Mouse (Mus musculus) liver, embryonic 12.5 days (tissue): ENCODE results near the gene Birc6. TPM values are rescaled to one million over a fixed set of nuclear protein-coding genes. Genes with fewer than 3 reads are reported as not detected.

Source experiments
- ATAC-seq: fragments of 200-750 bp; cut with Nextera tagmentation; 2 replicates; pipeline ENCODE4 v1.8.0; 2017; ENCODE audit warnings: moderate number of reproducible peaks, mild to moderate bottlenecking, moderate library complexity
- H3K27ac ChIP-seq: fragments of 300-500 bp; sonication (generic); 2 replicates; pipeline ENCODE4 v1.5.1; 2016; ENCODE audit warnings: mild to moderate bottlenecking
- H3K27me3 ChIP-seq: fragments of 300-500 bp; sonication (generic); replicated peaks from 2 replicates; pipeline ENCODE4 v1.6.1; 2016; ENCODE audit warnings: mild to moderate bottlenecking, moderate library complexity
- H3K36me3 ChIP-seq: fragments of 300-500 bp; sonication (generic); 2 replicates; pipeline ENCODE4 v1.6.1; 2016; ENCODE audit warnings: mild to moderate bottlenecking, moderate library complexity
- H3K4me1 ChIP-seq: fragments of 300-500 bp; sonication (generic); 2 replicates; pipeline ENCODE4 v1.6.1; 2016
- H3K4me2 ChIP-seq: fragments of 300-500 bp; sonication (generic); 2 replicates; pipeline ENCODE4 v1.6.1; 2016; ENCODE audit warnings: mild to moderate bottlenecking, moderate library complexity
- H3K4me3 ChIP-seq: fragments of 300-500 bp; sonication (generic); 2 replicates; pipeline ENCODE4 v1.5.1; 2016; ENCODE audit warnings: mild to moderate bottlenecking, moderate library complexity
- H3K9ac ChIP-seq: fragments of 300-500 bp; sonication (generic); 2 replicates; pipeline ENCODE4 v1.6.1; 2016; ENCODE audit warnings: mild to moderate bottlenecking, moderate library complexity
- H3K9me3 ChIP-seq: fragments of 300-500 bp; sonication (generic); replicated peaks from 2 replicates; pipeline ENCODE4 v1.6.1; 2016; ENCODE audit warnings: mild to moderate bottlenecking, moderate library complexity
- WGBS: fragments of 180-500 bp; shearing (Covaris S2); methylation state at CpG from one replicate; pipeline ENCODE4 v1.1.7; 2016; ENCODE audit not compliant: insufficient replicate concordance; 5-methylcytosine and 5-hydroxymethylcytosine counted together
- polyA plus RNA-seq: library from polyadenylated mRNA; unstranded; fragments of >200 nt; fragmentation: Nextera tagmentation; extraction: Ambion mirVana; gene quantifications from 2 replicates; pipeline ENCODE4 v1.2.1, GENCODE M21; 2016

Birc6 gene
- polyA plus RNA-seq, 1 experiment from 2014 or later, result 50.8 TPM

- WGBS, result 73% methylated on average over 1 of the region's 1 CpGs
- Histone ChIP-seq H3K36me3 (peaks cover 44% of the 10 kb centered on the region), H3K4me2 (no peak overlapping the region), H3K9ac (no peak overlapping the region), H3K27ac (no peak overlapping the region), H3K4me1 (no peaks in the 10 kb centered on the region), H3K9me3 (no peaks in the 10 kb centered on the region), H3K4me3 (no peak overlapping the region), H3K27me3 (no peaks in the 10 kb centered on the region)
- ATAC-seq, result no peak
Observed at GRCm38 (mm10) chr17:74569219-74569618, 41.1 kb downstream of the Birc6 start.

- 63% methylated on average over 1 of the region's 1 CpGs for WGBS
Observed at GRCm38 (mm10) chr17:74570585-74570984, 42.5 kb downstream of the Birc6 start.

GRCm38 (mm10) chr17:74577173-74577572 lies 49.1 kb downstream of the Birc6 start:
- 70% methylated on average over 5 of the region's 5 CpGs for WGBS
- H3K4me3 ChIP-seq, result no peak overlapping the region
- no peaks in the 10 kb centered on the region for H3K9me3 ChIP-seq

More at GRCm38 (mm10) chr17:74570585-74570984, 42.5 kb downstream of the Birc6 start:
- no peak for ATAC-seq
- Histone ChIP-seq H3K4me1 (no peaks in the 10 kb centered on the region), H3K9me3 (no peaks in the 10 kb centered on the region), H3K27me3 (no peaks in the 10 kb centered on the region), H3K36me3 (peaks cover 47% of the 10 kb centered on the region), H3K4me2 (no peak overlapping the region), H3K4me3 (no peak overlapping the region), H3K27ac (no peak overlapping the region), H3K9ac (no peak overlapping the region)

GRCm38 (mm10) chr17:74579586-74579985 lies 51.5 kb downstream of the Birc6 start:
- Histone ChIP-seq H3K4me3 (no peak overlapping the region), H3K4me1 (no peaks in the 10 kb centered on the region), H3K9me3 (no peaks in the 10 kb centered on the region), H3K27me3 (no peaks in the 10 kb centered on the region), H3K36me3 (peaks cover 46% of the 10 kb centered on the region), H3K9ac (no peak overlapping the region), H3K27ac (no peak overlapping the region), H3K4me2 (no peak overlapping the region)
- WGBS, result 89% methylated on average over 7 of the region's 7 CpGs
- no peak for ATAC-seq

More at GRCm38 (mm10) chr17:74577173-74577572, 49.1 kb downstream of the Birc6 start:
- peaks cover 54% of the 10 kb centered on the region for H3K36me3 ChIP-seq
- no peaks in the 10 kb centered on the region for H3K4me1 ChIP-seq
- H3K27ac ChIP-seq, result no peak overlapping the region
- ATAC-seq, result no peak
- no peak overlapping the region for H3K9ac ChIP-seq
- no peaks in the 10 kb centered on the region for H3K27me3 ChIP-seq
- no peak overlapping the region for H3K4me2 ChIP-seq

GRCm38 (mm10) chr17:74580738-74581137 lies 52.6 kb downstream of the Birc6 start:
- no peak overlapping the region for H3K4me2 ChIP-seq
- H3K36me3 ChIP-seq, result peaks cover 45% of the 10 kb centered on the region
- H3K4me1 ChIP-seq, result no peaks in the 10 kb centered on the region
- H3K9me3 ChIP-seq, result no peaks in the 10 kb centered on the region
- no peak overlapping the region for H3K4me3 ChIP-seq
- no peaks in the 10 kb centered on the region for H3K27me3 ChIP-seq
- H3K27ac ChIP-seq, result no peak overlapping the region
- 75% methylated on average over 1 of the region's 1 CpGs for WGBS
- H3K9ac ChIP-seq, result no peak overlapping the region
- ATAC-seq, result no peak

GRCm38 (mm10) chr17:74586768-74587167 lies 58.7 kb downstream of the Birc6 start:
- 90% methylated on average over 3 of the region's 3 CpGs for WGBS

GRCm38 (mm10) chr17:74598908-74599307 lies 70.8 kb downstream of the Birc6 start:
- H3K4me2 ChIP-seq, result no peak overlapping the region
- WGBS, result 90% methylated on average over 9 of the region's 9 CpGs

More at GRCm38 (mm10) chr17:74586768-74587167, 58.7 kb downstream of the Birc6 start:
- H3K4me3 ChIP-seq, result no peak overlapping the region
- no peak overlapping the region for H3K27ac ChIP-seq
- no peak for ATAC-seq
- H3K4me1 ChIP-seq, result no peaks in the 10 kb centered on the region
- peaks cover 45% of the 10 kb centered on the region for H3K36me3 ChIP-seq
- H3K27me3 ChIP-seq, result no peaks in the 10 kb centered on the region
- no peaks in the 10 kb centered on the region for H3K9me3 ChIP-seq
- no peak overlapping the region for H3K9ac ChIP-seq
- no peak overlapping the region for H3K4me2 ChIP-seq

GRCm38 (mm10) chr17:74599396-74599795 lies 71.3 kb downstream of the Birc6 start:
- Histone ChIP-seq H3K4me2 (no peak overlapping the region), H3K9ac (no peak overlapping the region), H3K27ac (no peak overlapping the region), H3K36me3 (peaks cover 84% of the 10 kb centered on the region), H3K9me3 (no peaks in the 10 kb centered on the region), H3K27me3 (no peaks in the 10 kb centered on the region), H3K4me3 (no peak overlapping the region), H3K4me1 (no peaks in the 10 kb centered on the region)
- 94% methylated on average over 2 of the region's 2 CpGs for WGBS
- no peak for ATAC-seq

More at GRCm38 (mm10) chr17:74598908-74599307, 70.8 kb downstream of the Birc6 start:
- Histone ChIP-seq H3K9me3 (no peaks in the 10 kb centered on the region), H3K9ac (no peak overlapping the region), H3K36me3 (peaks cover 85% of the 10 kb centered on the region), H3K27me3 (no peaks in the 10 kb centered on the region), H3K4me1 (no peaks in the 10 kb centered on the region), H3K4me3 (no peak overlapping the region), H3K27ac (no peak overlapping the region)
- ATAC-seq, result no peak

GRCm38 (mm10) chr17:74601201-74601600 lies 73.1 kb downstream of the Birc6 start:
- H3K4me3 ChIP-seq, result no peak overlapping the region
- no peaks in the 10 kb centered on the region for H3K4me1 ChIP-seq
- H3K27ac ChIP-seq, result no peak overlapping the region
- no peaks in the 10 kb centered on the region for H3K9me3 ChIP-seq
- ATAC-seq, result no peak
- H3K4me2 ChIP-seq, result no peak overlapping the region
- no peak overlapping the region for H3K9ac ChIP-seq
- peaks cover 81% of the 10 kb centered on the region for H3K36me3 ChIP-seq
- H3K27me3 ChIP-seq, result no peaks in the 10 kb centered on the region
- 72% methylated on average over 1 of the region's 1 CpGs for WGBS

- Histone ChIP-seq H3K4me2 (no peak overlapping the region), H3K36me3 (peaks cover 79% of the 10 kb centered on the region), H3K4me1 (no peaks in the 10 kb centered on the region), H3K27me3 (no peaks in the 10 kb centered on the region), H3K27ac (no peak overlapping the region), H3K9me3 (no peaks in the 10 kb centered on the region), H3K9ac (no peak overlapping the region), H3K4me3 (no peak overlapping the region)
- WGBS, result 83% methylated on average over 3 of the region's 3 CpGs
- ATAC-seq, result no peak
Observed at GRCm38 (mm10) chr17:74630798-74631197, 102.7 kb downstream of the Birc6 start.

GRCm38 (mm10) chr17:74642445-74642844 lies 114.3 kb downstream of the Birc6 start:
- ATAC-seq, result no peak
- Histone ChIP-seq H3K9me3 (no peaks in the 10 kb centered on the region), H3K9ac (no peak overlapping the region), H3K4me1 (no peaks in the 10 kb centered on the region), H3K4me2 (no peak overlapping the region), H3K27ac (no peak overlapping the region), H3K36me3 (peaks cover 82% of the 10 kb centered on the region), H3K27me3 (no peaks in the 10 kb centered on the region), H3K4me3 (no peak overlapping the region)

GRCm38 (mm10) chr17:74658362-74658761 lies 130.3 kb downstream of the Birc6 start:
- ATAC-seq, result no peak
- Histone ChIP-seq H3K4me1 (no peaks in the 10 kb centered on the region), H3K36me3 (peaks cover 79% of the 10 kb centered on the region), H3K27ac (no peak overlapping the region), H3K27me3 (no peaks in the 10 kb centered on the region), H3K4me3 (no peak overlapping the region), H3K4me2 (no peak overlapping the region), H3K9ac (no peak overlapping the region), H3K9me3 (no peaks in the 10 kb centered on the region)
- WGBS, result 92% methylated on average over 3 of the region's 3 CpGs

GRCm38 (mm10) chr17:74668010-74668409 lies 139.9 kb downstream of the Birc6 start:
- 40% methylated on average over 1 of the region's 1 CpGs for WGBS
- ATAC-seq, result no peak
- Histone ChIP-seq H3K4me2 (no peak overlapping the region), H3K27me3 (no peaks in the 10 kb centered on the region), H3K9ac (no peak overlapping the region), H3K27ac (no peak overlapping the region), H3K4me3 (no peak overlapping the region), H3K36me3 (peaks cover 91% of the 10 kb centered on the region), H3K4me1 (no peaks in the 10 kb centered on the region), H3K9me3 (no peaks in the 10 kb centered on the region)
